Mouse (Mus musculus) forebrain, embryonic 11.5 days (tissue): ENCODE results near the gene Tesk2. TPM values are rescaled to one million over a fixed set of nuclear protein-coding genes. Genes with fewer than 3 reads are reported as not detected.

ENCODE experiments used
- ATAC-seq: fragments of 200-750 bp; cut with Nextera tagmentation; replicated peaks from 2 replicates; pipeline ENCODE4 v1.8.0; 2017; ENCODE audit warnings: moderate TSS enrichment; ENCODE audit not compliant: low FRiP score
- DNase-seq: peaks from one replicate; pipeline ENCODE4 v3.0.0-alpha.2; 2017; ENCODE audit warnings: low spot score
- H3K27ac ChIP-seq: fragments of 300-500 bp; sonication (generic); 2 replicates; pipeline ENCODE4 v1.5.1; 2014; ENCODE audit warnings: low read depth, low read length
- H3K27me3 ChIP-seq: fragments of 300-500 bp; sonication (generic); 2 replicates; pipeline ENCODE4 v1.6.1; 2014; ENCODE audit warnings: mild to moderate bottlenecking, low read length, mixed read lengths; ENCODE audit not compliant: control insufficient read depth, insufficient read depth
- H3K36me3 ChIP-seq: fragments of 300-500 bp; sonication (generic); 2 replicates; pipeline ENCODE4 v1.6.1; 2014; ENCODE audit warnings: mild to moderate bottlenecking, low read length, moderate library complexity, mixed read lengths; ENCODE audit not compliant: control insufficient read depth, insufficient read depth
- H3K4me1 ChIP-seq: fragments of 300-500 bp; sonication (generic); replicated peaks from 2 replicates; pipeline ENCODE4 v1.6.1; 2014; ENCODE audit warnings: low read length, mixed read lengths; ENCODE audit not compliant: control insufficient read depth, insufficient read depth
- H3K4me2 ChIP-seq: fragments of 300-500 bp; sonication (generic); 2 replicates; pipeline ENCODE4 v1.6.1; 2014; ENCODE audit warnings: low read depth, mild to moderate bottlenecking, low read length, moderate library complexity, mixed read lengths; ENCODE audit not compliant: severe bottlenecking
- H3K4me3 ChIP-seq: fragments of 300-500 bp; sonication (generic); 2 replicates; pipeline ENCODE4 v1.5.1; 2014; ENCODE audit warnings: low read depth, low read length
- H3K9ac ChIP-seq: fragments of 300-500 bp; sonication (generic); 2 replicates; pipeline ENCODE4 v1.6.1; 2014; ENCODE audit warnings: low read length
- H3K9me3 ChIP-seq: fragments of 300-500 bp; sonication (generic); 2 replicates; pipeline ENCODE4 v1.6.1; 2016; ENCODE audit warnings: low read length, mixed read lengths; ENCODE audit not compliant: control insufficient read depth
- WGBS: fragments of 180-500 bp; shearing (Covaris S2); extraction: QIAGEN DNeasy Blood & Tissue Kit; methylation state at CpG from one replicate; pipeline ENCODE4 v1.1.7; 2014; 5-methylcytosine and 5-hydroxymethylcytosine counted together
- polyA plus RNA-seq: library from polyadenylated mRNA; unstranded; fragments of >200 nt; fragmentation: Nextera tagmentation; extraction: Ambion mirVana; gene quantifications from 2 replicates; pipeline ENCODE4 v1.2.1, GENCODE M21; 2014

Tesk2 gene
- polyA plus RNA-seq, 1 experiment from 2014 or later, result 8.6 TPM

GRCm38 (mm10) chr4:116815276-116815675, 94.5 kb downstream of the Tesk2 start:
- Histone ChIP-seq H3K27me3 (peaks cover 5% of the 10 kb centered on the region), H3K4me3 (no peak overlapping the region), H3K27ac (no peak overlapping the region), H3K9me3 (no peaks in the 10 kb centered on the region), H3K36me3 (no peaks in the 10 kb centered on the region; the same call in 1 of the 2 replicates), H3K9ac (no peak overlapping the region), H3K4me2 (no peak overlapping the region), H3K4me1 (peaks cover under 1% of the 10 kb centered on the region; the same call in 1 of the 2 replicates)
- no peak for ATAC-seq
- WGBS, result 94% methylated on average over 5 of the region's 5 CpGs
- DNase-seq, result no peak

- ATAC-seq, result no peak
Measured at GRCm38 (mm10) chr4:116817486-116817885, 96.7 kb downstream of the Tesk2 start.

GRCm38 (mm10) chr4:116819968-116820901, 99.5 kb downstream of the Tesk2 start:
- no peak for DNase-seq
- ATAC-seq, result no peak

More at GRCm38 (mm10) chr4:116817486-116817885, 96.7 kb downstream of the Tesk2 start:
- Histone ChIP-seq H3K9ac (no peak overlapping the region), H3K9me3 (no peaks in the 10 kb centered on the region), H3K4me3 (no peak overlapping the region), H3K4me2 (no peak overlapping the region), H3K36me3 (no peaks in the 10 kb centered on the region; the same call in 1 of the 2 replicates), H3K4me1 (peaks cover 9% of the 10 kb centered on the region; the same call in 1 of the 2 replicates), H3K27ac (no peak overlapping the region), H3K27me3 (peaks cover 13% of the 10 kb centered on the region)
- DNase-seq, result no peak
- 89% methylated on average over 6 of the region's 6 CpGs for WGBS

GRCm38 (mm10) chr4:116820902-116821693, 100.3 kb downstream of the Tesk2 start:
- Histone ChIP-seq H3K4me3 (peak overlapping the region; percentile 37), H3K27ac (no peak overlapping the region), H3K9ac (peak overlapping the region; percentile 58), H3K9me3 (no peaks in the 10 kb centered on the region), H3K36me3 (no peaks in the 10 kb centered on the region; the same call in 1 of the 2 replicates), H3K4me2 (peak overlapping the region; percentile 98), H3K27me3 (peaks cover 13% of the 10 kb centered on the region), H3K4me1 (peaks cover 13% of the 10 kb centered on the region; the same call in 1 of the 2 replicates)
- ATAC-seq, result peak; percentile 69
- DNase-seq, result peak; percentile 79
- WGBS, result under 1% methylated on average over 51 of the region's 51 CpGs

More at GRCm38 (mm10) chr4:116819968-116820901, 99.5 kb downstream of the Tesk2 start:
- H3K4me3 ChIP-seq, result peak overlapping the region; percentile 37
- H3K36me3 ChIP-seq, result no peaks in the 10 kb centered on the region; the same call in 1 of the 2 replicates
- H3K27me3 ChIP-seq, result peaks cover 13% of the 10 kb centered on the region
- H3K9me3 ChIP-seq, result no peaks in the 10 kb centered on the region
- peaks cover 13% of the 10 kb centered on the region; the same call in 1 of the 2 replicates for H3K4me1 ChIP-seq
- 22% methylated on average over 32 of the region's 32 CpGs for WGBS
- peak overlapping the region; percentile 98 for H3K4me2 ChIP-seq
- H3K27ac ChIP-seq, result no peak overlapping the region
- peak overlapping the region; percentile 58 for H3K9ac ChIP-seq

- Histone ChIP-seq H3K4me2 (peak within 1 kb of the TSS; percentile 98), H3K27me3 (peaks cover 13% of the 10 kb centered on the region), H3K36me3 (no peaks in the 10 kb centered on the region), H3K4me1 (peaks cover 13% of the 10 kb centered on the region; the same call in 1 of the 2 replicates), H3K4me3 (peak within 1 kb of the TSS; percentile 37), H3K9me3 (no peaks in the 10 kb centered on the region), H3K9ac (peak within 1 kb of the TSS; percentile 58), H3K27ac (no peak within 1 kb of the TSS)
- no peak; the same call in 1 of the 2 replicates for ATAC-seq
- WGBS, result 11% methylated on average over 9 of the region's 9 CpGs
- no peak for DNase-seq
Measured at GRCm38 (mm10) chr4:116821694-116822016, 100.9 kb downstream of the Tesk2 start, which contains the start of gene Hpdl. Hpdl (minus strand) TSS chr4:116821707.

- Histone ChIP-seq H3K4me3 (peak overlapping the region; percentile 54), H3K4me1 (peaks cover 15% of the 10 kb centered on the region; the same call in 1 of the 2 replicates), H3K27ac (peak overlapping the region; percentile 50; the same call in 1 of the 2 replicates), H3K4me2 (peak overlapping the region; percentile 83), H3K9ac (peak overlapping the region; percentile 89), H3K27me3 (peaks cover 13% of the 10 kb centered on the region), H3K9me3 (no peaks in the 10 kb centered on the region), H3K36me3 (no peaks in the 10 kb centered on the region)
- under 1% methylated on average over 24 of the region's 29 CpGs for WGBS
- DNase-seq (peak; percentile 70), ATAC-seq (peak; percentile 47)
Measured at GRCm38 (mm10) chr4:116824541-116825004, 103.8 kb downstream of the Tesk2 start.

GRCm38 (mm10) chr4:116827819-116828218, 107.1 kb downstream of the Tesk2 start:
- Histone ChIP-seq H3K9ac (no peak overlapping the region), H3K4me2 (no peak overlapping the region), H3K9me3 (no peaks in the 10 kb centered on the region), H3K27ac (no peak overlapping the region), H3K36me3 (no peaks in the 10 kb centered on the region), H3K4me3 (no peak overlapping the region), H3K4me1 (peaks cover 13% of the 10 kb centered on the region), H3K27me3 (no peaks in the 10 kb centered on the region)
- WGBS, result 2% methylated on average over 4 of the region's 4 CpGs
- DNase-seq (no peak), ATAC-seq (peak; percentile 37; the same call in 1 of the 2 replicates)
